8 mouse cellular contexts compared by ENCODE assay signal in the genomic region with DNA sequence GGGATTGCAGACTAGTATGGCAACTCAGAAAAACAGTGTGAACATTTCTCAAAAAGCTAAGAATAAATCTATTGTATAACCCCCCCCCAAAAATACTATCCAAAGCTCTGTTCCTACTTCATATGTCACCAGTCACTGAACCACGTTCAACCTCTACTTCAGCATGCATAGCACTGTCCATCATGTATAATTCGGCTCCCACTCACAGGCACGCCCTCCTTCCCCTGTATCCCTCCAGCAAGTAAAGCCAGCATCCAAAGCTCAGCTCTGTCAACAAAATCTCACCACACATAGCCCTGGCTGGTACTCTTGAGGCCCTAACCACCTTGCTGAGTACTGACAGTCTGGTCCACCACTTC. TPM values are rescaled to one million over a fixed set of nuclear protein-coding genes. Genes with fewer than 3 reads are reported as not detected.
DNase-seq lines count a peak whose midpoint lies in the region; ATAC-seq and TF ChIP-seq lines count a peak whose summit lies in the region.

No protein-coding gene starts in this region.

- peak overlapping the region; percentile 79 for H3K4me3 ChIP-seq in gastrocnemius, adult 2 months
- H3K4me3 ChIP-seq in testis, adult 2 months (ENCODE audit: control insufficient read depth, low read depth, low read length): peak overlapping the region; percentile 43
- peak overlapping the region; percentile 63 for H3K4me3 ChIP-seq in liver, embryonic 12.5 days

- H3K9me3 ChIP-seq in liver, embryonic 12.5 days (replicated peaks): no peaks in the 10 kb centered on the region

- H3K36me3 ChIP-seq in testis, adult 2 months (ENCODE audit: control insufficient read depth, insufficient read depth, low read length): no peaks in the 10 kb centered on the region
- H3K36me3 ChIP-seq in liver, embryonic 12.5 days: no peaks in the 10 kb centered on the region

- H3K27ac ChIP-seq in gastrocnemius, adult 2 months: peak overlapping the region; percentile 92
- 0 out of 2 replicates have a peak overlapping the region, but pooled peaks have one; percentile 13 for H3K27ac ChIP-seq in testis, adult 2 months (ENCODE audit: control insufficient read depth, insufficient read depth, low read depth, low read length)
- 0 out of 2 replicates have a peak overlapping the region, but pooled peaks have one; percentile 65 for H3K27ac ChIP-seq in liver, embryonic 12.5 days

- no peaks in the 10 kb centered on the region for H3K27me3 ChIP-seq in testis, adult 2 months (ENCODE audit: control insufficient read depth, insufficient read depth, low read length)
- no peaks in the 10 kb centered on the region for H3K27me3 ChIP-seq in liver, embryonic 12.5 days (replicated peaks)

- intact Hi-C loops in gastrocnemius, adult 2 months (cut with DNase I): loop anchor here (1.0 kb wide), 1 partner anchor 92 kb away; the partner anchor contains the start of gene Tmem185a
- intact Hi-C loops in gastrocnemius, postnatal 36 days (cut with DNase I): loop anchor here (10.0 kb wide), 1 partner anchor 70 kb away; no protein-coding TSS in a partner anchor

- no peak for TF ChIP-seq POLR2A in testis, adult 2 months (IDR thresholded peaks at IDR 0.05; ENCODE audit: control insufficient read depth, low read depth, low read length)

- no peak for DNase-seq in gastrocnemius, adult 2 months
- DNase-seq in gastrocnemius, postnatal 36 days: no peak
- no peak for DNase-seq in testis, postnatal 10 days (ENCODE audit: low spot score)
- no peak for DNase-seq in retina, postnatal 1 day
- no peak for DNase-seq in thymus, postnatal 14 days
- DNase-seq in right cerebral cortex, postnatal 25 days: no peak

- H3K4me1 ChIP-seq in testis, adult 2 months (ENCODE audit: control insufficient read depth, insufficient read depth, low read length): peaks cover 3% of the 10 kb centered on the region; the same call in 1 of the 2 replicates
- peaks cover 10% of the 10 kb centered on the region for H3K4me1 ChIP-seq in liver, embryonic 12.5 days

- no peak for ATAC-seq in liver, embryonic 12.5 days

- TF ChIP-seq CTCF in gastrocnemius, adult 2 months (IDR thresholded peaks at IDR 0.05): no peak
- no peak for TF ChIP-seq CTCF in testis, adult 2 months (IDR thresholded peaks at IDR 0.05; ENCODE audit: control insufficient read depth, insufficient read depth, insufficient replicate concordance, low read depth, low read length)

- 52% methylated on average over 3 of the region's 3 CpGs for WGBS in liver, embryonic 12.5 days (ENCODE audit: insufficient replicate concordance)

- peak overlapping the region; percentile 69 for H3K4me2 ChIP-seq in liver, embryonic 12.5 days

- H3K9ac ChIP-seq in liver, embryonic 12.5 days: 0 out of 2 replicates have a peak overlapping the region, but pooled peaks have one; percentile 62

RNA-seq across cellular contexts. Expression of gene 1110012L19Rik, which starts 0.8 kb away (rescaled TPM):
- 10 to 100 TPM; 13.6 to 21.9 TPM for total RNA-seq in gastrocnemius, adult 2 months (2021)
- total RNA-seq in gastrocnemius, postnatal 36 days (2021): 10 to 100 TPM; 17.3 to 19.6 TPM
- 1.4 and 1.7 TPM in 2 replicates for polyA plus RNA-seq in testis, adult 2 months (2012; rRNA removed)
- 12.1 and 12.6 TPM in 2 replicates for polyA plus RNA-seq in liver, embryonic 12.5 days (2016; fragmentation: Nextera tagmentation; extraction: Ambion mirVana)

RNA-seq across cellular contexts. Expression of gene Ids, which starts 20.0 kb away (rescaled TPM):
- 10 to 100 TPM; 17.3 to 18.9 TPM for total RNA-seq in gastrocnemius, adult 2 months (2021)
- 10 to 100 TPM; 12.2 to 13.5 TPM for total RNA-seq in gastrocnemius, postnatal 36 days (2021)
- 2.9 and 3.4 TPM in 2 replicates for polyA plus RNA-seq in testis, adult 2 months (2012; rRNA removed)
- 0.68 and 0.69 TPM in 2 replicates for polyA plus RNA-seq in liver, embryonic 12.5 days (2016; fragmentation: Nextera tagmentation; extraction: Ambion mirVana)

Comparison
In these comparisons a context has a peak if more than half of its experiments do, and no peak if none do; other contexts are left out.
1. H3K27ac ChIP-seq: peak in every context shown above with its lines; median percentile 92 in gastrocnemius, adult 2 months; 65 in liver, embryonic 12.5 days; 13 in testis, adult 2 months.